Mouse (Mus musculus) c-Kit-positive CD71-positive TER-119-negative erythroid progenitor cells, embryonic 14.5 days (primary cell): ENCODE measurements around the gene 1520401A03Rik.
A peak's percentile ranks its signal among the peaks of the same experiment; 100 is the strongest.
"Not testable (repeated sequence)": the region's sequence is repeated elsewhere in the genome, so short reads cannot be mapped to it uniquely, and the experiment has no call there.

ENCODE experiments used
- DNase-seq: peaks from one replicate; pipeline ENCODE4 v3.0.0-alpha.2; 2013; ENCODE audit warnings: low read depth

The 1520401A03Rik gene

GRCm38 (mm10) chr17:23722376-23723125, at the start of gene 1520401A03Rik:
Gene 1520401A03Rik (minus strand): TSS chr17:23722783.
- no peak for DNase-seq

DNA sequence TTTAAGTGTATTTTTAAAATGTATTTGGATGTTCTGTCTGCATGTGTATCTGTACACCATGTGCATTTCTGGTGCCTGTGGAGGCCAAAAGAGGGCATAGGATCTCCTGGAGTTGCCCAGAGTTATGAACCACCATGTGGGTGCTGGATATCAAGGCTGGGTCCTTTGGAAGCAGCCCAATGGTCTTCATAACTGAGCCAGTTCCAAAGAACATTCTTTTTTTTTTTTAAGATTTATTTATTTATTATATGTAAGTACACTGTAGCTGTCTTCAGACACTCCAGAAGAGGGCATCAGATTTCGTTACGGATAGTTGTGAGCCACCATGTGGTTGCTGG, 49.6 kb upstream of the 1520401A03Rik start:
- not testable (repeated sequence) for DNase-seq

GRCm38 (mm10) chr17:23771284-23772218, 49.0 kb upstream of the 1520401A03Rik start, which contains the start of gene Flywch1:
Gene Flywch1 (minus strand): TSS chr17:23771602.
- DNase-seq: peak; percentile 95

GRCm38 (mm10) chr17:23770896-23771283, 48.3 kb upstream of the 1520401A03Rik start:
- DNase-seq: no peak

- DNase-seq: no peak
Measured at GRCm38 (mm10) chr17:23770493-23770892, 47.9 kb upstream of the 1520401A03Rik start.

- no peak for DNase-seq
Measured at GRCm38 (mm10) chr17:23762976-23763375, 40.4 kb upstream of the 1520401A03Rik start.

DNA sequence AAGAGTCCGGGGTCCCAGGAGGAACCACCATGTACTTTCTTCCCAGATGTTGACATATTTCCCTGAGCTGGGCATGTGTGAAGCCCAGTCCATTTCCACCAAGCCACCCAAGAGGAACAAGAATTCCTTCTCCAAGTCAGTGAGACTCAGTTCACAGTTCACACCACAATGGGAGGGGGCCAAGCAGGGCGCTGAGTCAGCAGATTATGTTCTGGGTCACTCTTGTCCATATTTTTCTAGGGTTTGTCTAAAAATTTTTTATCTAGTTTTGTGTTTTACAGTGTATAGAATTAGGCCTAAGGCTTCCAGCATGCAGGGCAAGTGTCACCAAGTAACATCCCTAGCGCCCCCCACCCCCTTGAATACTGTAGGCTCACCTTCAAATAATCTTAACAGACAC, 38.6 kb upstream of the 1520401A03Rik start:
- DNase-seq: no peak

DNA sequence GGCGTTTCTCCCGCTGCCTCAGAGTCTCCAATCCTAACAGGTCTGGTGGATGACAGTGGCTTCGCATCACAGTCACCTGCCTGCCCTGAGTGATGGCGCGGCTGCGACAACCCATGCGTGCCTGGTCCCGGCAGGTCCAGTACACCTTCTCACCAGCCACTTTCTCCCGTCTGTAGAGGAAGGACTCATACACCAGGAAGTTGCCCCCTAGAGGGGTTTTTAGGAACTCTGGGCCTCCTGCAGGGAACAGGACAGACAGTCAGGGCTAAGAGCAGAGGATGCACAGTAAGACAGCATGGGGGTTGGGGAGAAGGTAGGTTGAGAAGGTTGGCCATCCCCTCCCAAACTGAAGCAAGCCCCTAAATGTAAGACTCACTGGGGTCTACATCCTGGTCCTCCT, 37.6 kb upstream of the 1520401A03Rik start:
- DNase-seq: no peak

DNA sequence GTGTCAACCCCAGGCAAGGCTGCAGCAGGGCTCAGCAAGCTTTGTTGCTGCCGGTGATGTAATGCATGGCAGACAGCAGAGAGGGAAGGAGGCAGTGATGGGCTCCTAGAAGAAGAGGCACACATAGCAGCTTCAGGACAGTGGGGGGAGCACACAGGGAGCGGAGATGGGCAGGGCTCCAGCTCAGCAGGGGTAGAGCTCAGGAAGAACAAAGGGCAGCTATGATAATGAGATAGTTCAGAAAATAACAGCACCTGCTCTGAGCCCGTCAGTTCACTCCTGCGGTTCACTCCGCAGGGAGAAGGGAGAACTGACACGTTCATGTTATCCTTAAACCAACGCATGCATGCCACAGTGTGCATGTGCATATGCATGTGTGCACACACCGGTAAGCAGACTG, 36.2 kb upstream of the 1520401A03Rik start:
- no peak for DNase-seq

DNA sequence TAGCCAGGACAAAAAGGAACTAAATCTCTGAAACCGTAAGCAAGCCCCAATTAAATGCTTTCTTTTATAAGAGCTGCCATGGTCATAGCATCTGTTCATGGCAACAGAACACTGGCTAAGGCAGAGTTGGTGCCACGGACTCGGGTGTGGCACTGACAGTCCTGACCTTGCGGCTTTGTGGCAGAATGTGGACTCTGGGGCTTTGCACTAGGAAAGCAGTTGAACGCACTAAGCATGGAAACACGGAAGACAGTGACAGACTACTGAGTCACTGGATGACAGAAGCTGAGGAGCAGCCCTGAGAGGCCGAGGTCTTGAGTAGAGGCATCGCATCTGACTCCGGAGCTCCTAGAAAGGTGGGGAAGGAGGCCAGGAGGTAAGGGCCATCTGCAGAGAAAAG, 35.0 kb upstream of the 1520401A03Rik start:
- DNase-seq: no peak

GRCm38 (mm10) chr17:23755689-23756088, 33.1 kb upstream of the 1520401A03Rik start:
- DNase-seq: no peak

- no peak for DNase-seq
Measured at GRCm38 (mm10) chr17:23749400-23750191, 27.0 kb upstream of the 1520401A03Rik start.

DNA sequence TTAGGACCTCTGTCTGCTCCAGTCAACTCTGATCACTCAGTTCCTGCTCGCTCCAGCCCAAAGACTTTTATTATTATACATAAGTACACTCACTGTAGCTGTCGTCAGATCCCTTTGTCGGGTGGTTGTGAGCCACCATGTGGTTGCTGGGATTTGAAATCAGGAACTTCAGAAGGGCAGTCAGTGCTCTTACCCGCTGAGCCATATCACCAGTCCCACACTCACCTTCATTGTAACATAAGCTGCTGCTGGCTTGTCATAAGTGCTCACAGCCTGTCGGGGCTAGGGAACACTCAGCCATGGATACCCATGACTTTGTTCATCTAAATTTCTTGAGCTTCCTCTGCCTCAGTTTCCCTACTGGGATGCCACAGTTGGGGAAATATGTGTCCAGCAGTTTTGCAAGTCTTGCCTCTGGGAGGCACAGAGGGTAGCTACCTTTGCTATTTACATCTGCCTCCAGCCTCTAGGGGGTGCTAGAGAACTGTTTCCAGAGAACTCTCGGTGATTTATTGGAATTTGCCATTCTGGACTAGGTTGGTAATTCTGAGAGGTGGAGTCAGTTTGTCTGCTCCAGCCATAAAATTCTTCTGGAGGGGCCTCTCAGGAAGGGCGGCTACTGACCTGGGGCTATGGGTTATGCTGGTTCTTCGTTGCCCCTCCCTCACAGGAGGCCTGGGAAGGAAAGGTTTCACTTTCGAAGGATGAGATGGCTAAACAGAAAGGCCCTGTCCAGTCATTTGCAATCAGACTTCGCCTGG, 26.2 kb upstream of the 1520401A03Rik start:
- peak; percentile 85 for DNase-seq

GRCm38 (mm10) chr17:23748026-23748425, 25.4 kb upstream of the 1520401A03Rik start:
- DNase-seq: no peak

- DNase-seq: no peak
Measured at GRCm38 (mm10) chr17:23747471-23747870, 24.9 kb upstream of the 1520401A03Rik start.

DNA sequence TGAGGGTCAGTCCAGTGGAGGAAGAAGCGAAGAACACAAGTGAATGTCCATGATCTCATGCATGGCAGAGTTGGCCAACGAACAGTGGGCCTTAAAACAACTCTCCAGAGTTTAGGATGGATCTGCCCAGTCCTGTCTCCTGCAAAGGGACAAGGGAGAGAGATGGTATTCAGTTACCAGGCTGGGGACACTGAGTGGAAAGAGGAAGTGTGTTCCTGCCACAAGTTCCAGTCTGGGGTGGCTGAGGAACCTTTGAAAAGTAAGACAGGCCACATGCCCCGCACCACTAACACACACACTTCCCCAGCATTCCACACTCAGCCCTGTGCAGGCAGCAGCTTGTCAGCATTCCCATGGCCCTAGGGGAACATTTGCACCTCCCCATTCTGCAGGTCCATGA, 24.2 kb upstream of the 1520401A03Rik start:
- DNase-seq: no peak

GRCm38 (mm10) chr17:23746311-23746710, 23.7 kb upstream of the 1520401A03Rik start:
- no peak for DNase-seq

DNA sequence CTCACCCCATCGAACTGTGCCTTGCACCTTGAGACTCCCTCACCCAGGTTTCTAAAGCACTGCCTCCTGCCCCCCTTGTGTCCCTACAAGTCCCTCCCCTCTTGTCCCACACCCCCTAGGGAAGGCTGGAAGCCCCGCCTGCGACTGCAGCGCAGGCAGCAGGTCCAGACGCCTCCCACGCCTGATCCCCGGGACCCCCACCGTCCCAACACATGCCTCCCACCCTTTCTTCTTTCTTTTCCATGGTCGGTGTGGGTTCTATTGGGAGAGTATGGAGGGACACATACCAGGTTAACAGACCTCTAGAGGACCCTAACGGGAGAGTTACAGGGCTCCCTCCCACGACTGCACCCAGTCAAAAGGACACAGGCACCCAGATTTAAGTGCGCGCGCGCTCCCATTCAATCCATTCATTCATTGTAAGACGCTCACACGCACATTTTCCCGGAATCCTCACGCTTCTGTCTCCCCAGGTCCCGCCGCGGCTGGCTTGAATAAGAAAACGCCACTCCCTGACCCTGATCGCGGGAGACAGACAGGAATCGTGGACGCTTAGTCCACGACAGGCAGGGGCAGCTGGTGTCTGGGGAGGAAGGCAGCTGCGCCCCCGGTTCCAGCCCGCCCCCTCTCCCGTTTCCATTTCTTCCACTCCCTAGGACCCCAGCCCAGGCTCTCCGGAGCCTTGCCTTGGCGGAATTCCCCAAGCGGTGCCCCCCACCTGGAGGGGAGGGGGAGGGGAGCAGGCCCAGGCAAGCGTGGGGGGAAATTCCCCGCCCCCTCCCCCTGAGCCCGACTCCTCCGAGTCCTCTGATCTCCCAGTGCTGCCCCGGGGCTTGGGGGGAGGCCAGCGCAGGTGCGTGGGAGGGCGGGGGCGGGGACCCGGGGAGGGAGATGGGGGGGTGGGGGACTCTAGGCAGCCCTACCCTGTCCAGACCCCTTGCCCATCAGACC, 23.0 kb upstream of the 1520401A03Rik start, which contains the start of gene Kremen2:
TSS of gene Kremen2 (minus strand) at position 533 of the 951 bp plus-strand sequence.
- no peak for DNase-seq

GRCm38 (mm10) chr17:23744651-23745050, 22.1 kb upstream of the 1520401A03Rik start:
- DNase-seq: no peak

GRCm38 (mm10) chr17:23744076-23744475, 21.5 kb upstream of the 1520401A03Rik start:
- DNase-seq: no peak
